Mouse (Mus musculus) lung, embryonic 14.5 days (tissue): ENCODE measurements around the gene Gm49486. TPM values are rescaled to one million over a fixed set of nuclear protein-coding genes. Genes with fewer than 3 reads are reported as not detected.

Source experiments
- ATAC-seq: fragments of 200-750 bp; cut with Nextera tagmentation; 2 replicates; pipeline ENCODE4 v1.8.0; 2017; ENCODE audit warnings: mild to moderate bottlenecking, moderate TSS enrichment, moderate library complexity; ENCODE audit not compliant: insufficient read depth
- DNase-seq: peaks from one replicate; pipeline ENCODE4 v3.0.0-alpha.2; 2015
- H3K27ac ChIP-seq: fragments of 300-500 bp; sonication (generic); 2 replicates; pipeline ENCODE4 v1.5.1; 2014; ENCODE audit warnings: low read depth, mild to moderate bottlenecking, moderate library complexity
- H3K27me3 ChIP-seq: fragments of 300-500 bp; sonication (generic); 2 replicates; pipeline ENCODE4 v1.6.1; 2014; ENCODE audit warnings: low read length, control low read depth; ENCODE audit not compliant: insufficient read depth
- H3K36me3 ChIP-seq: fragments of 300-500 bp; sonication (generic); 2 replicates; pipeline ENCODE4 v1.6.1; 2014; ENCODE audit warnings: control low read depth; ENCODE audit not compliant: insufficient read depth
- H3K4me1 ChIP-seq: fragments of 300-500 bp; sonication (generic); 2 replicates; pipeline ENCODE4 v1.6.1; 2014; ENCODE audit warnings: antibody characterized with exemption, control low read depth; ENCODE audit not compliant: insufficient read depth
- H3K4me2 ChIP-seq: fragments of 300-500 bp; sonication (generic); 2 replicates; pipeline ENCODE4 v1.6.1; 2014; ENCODE audit warnings: mild to moderate bottlenecking
- H3K4me3 ChIP-seq: fragments of 300-500 bp; sonication (generic); 2 replicates; pipeline ENCODE4 v1.5.1; 2014; ENCODE audit warnings: low read depth, low read length
- H3K9ac ChIP-seq: fragments of 300-500 bp; sonication (generic); 2 replicates; pipeline ENCODE4 v1.6.1; 2014
- H3K9me3 ChIP-seq: fragments of 300-500 bp; sonication (generic); 2 replicates; pipeline ENCODE4 v1.6.1; 2016; ENCODE audit warnings: low read depth, low read length, control low read depth
- CTCF ChIP-seq: IDR thresholded peaks from 2 replicates; pipeline ENCODE4 v1.5.1; 2016; ENCODE audit warnings: antibody characterized with exemption, low read depth
- WGBS: fragments of 180-500 bp; shearing (Covaris S2); extraction: QIAGEN DNeasy Blood & Tissue Kit; methylation state at CpG from one replicate; pipeline ENCODE4 v1.1.7; 2014; 5-methylcytosine and 5-hydroxymethylcytosine counted together
- polyA plus RNA-seq: library from polyadenylated mRNA; unstranded; fragments of >200 nt; fragmentation: Nextera tagmentation; extraction: Ambion mirVana; gene quantifications from 2 replicates; pipeline ENCODE4 v1.2.1, GENCODE M21; 2014

Gm49486 gene
- polyA plus RNA-seq, 1 experiment from 2014 or later: 0.53 TPM

GRCm38 (mm10) chr15:79261757-79262156 lies 32.6 kb downstream of the Gm49486 start:
- Histone ChIP-seq H3K27me3 (peaks cover 37% of the 10 kb centered on the region), H3K4me2 (peak overlapping the region; percentile 92), H3K9me3 (no peaks in the 10 kb centered on the region), H3K36me3 (no peaks in the 10 kb centered on the region), H3K4me3 (peak overlapping the region; percentile 60), H3K4me1 (no peaks in the 10 kb centered on the region), H3K9ac (peak overlapping the region; percentile 59), H3K27ac (no peak overlapping the region)
- 0 out of 2 replicates have a peak, but pooled peaks have one; percentile 8 for TF ChIP-seq CTCF
- peak; percentile 54 for ATAC-seq
- peak; percentile 42 for DNase-seq
- 1% methylated on average over 18 of the region's 28 CpGs for WGBS

GRCm38 (mm10) chr15:79262375-79262774 lies 33.2 kb downstream of the Gm49486 start:
- Histone ChIP-seq H3K4me3 (no peak overlapping the region), H3K9ac (no peak overlapping the region), H3K4me2 (peak overlapping the region; percentile 92), H3K9me3 (no peaks in the 10 kb centered on the region), H3K36me3 (no peaks in the 10 kb centered on the region), H3K4me1 (no peaks in the 10 kb centered on the region), H3K27me3 (peaks cover 37% of the 10 kb centered on the region), H3K27ac (no peak overlapping the region)
- 14% methylated on average over 13 of the region's 13 CpGs for WGBS
- DNase-seq: peak; percentile 63
- TF ChIP-seq CTCF: peak; percentile 55
- 0 out of 2 replicates have a peak, but pooled peaks have one; percentile 18 for ATAC-seq

DNA sequence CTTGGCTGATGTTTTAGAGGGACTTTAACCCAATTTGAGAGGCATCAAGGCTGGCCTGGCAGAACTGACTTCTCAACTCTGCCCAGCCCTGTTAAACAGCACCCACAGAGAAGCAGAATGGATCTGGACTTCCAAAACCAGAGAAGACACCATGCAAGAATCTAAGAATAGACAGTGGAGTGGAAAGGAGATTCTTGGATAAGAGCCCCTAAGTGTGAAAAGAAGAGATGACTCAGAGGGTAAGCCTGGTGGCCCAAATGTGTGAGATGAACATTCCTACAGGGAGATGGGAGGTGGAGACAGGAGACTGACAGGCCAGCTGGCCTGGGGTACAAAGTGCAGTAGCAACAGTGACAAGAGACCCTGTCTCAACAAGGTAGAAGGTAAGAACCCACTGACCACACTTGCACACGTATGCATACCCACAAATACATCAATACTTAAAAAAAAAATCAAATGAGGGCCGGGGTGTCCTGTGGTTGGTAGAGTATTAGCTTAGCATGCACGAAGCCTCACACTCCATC lies 33.7 kb downstream of the Gm49486 start:
- Histone ChIP-seq H3K36me3 (no peaks in the 10 kb centered on the region), H3K27ac (no peak overlapping the region), H3K9ac (no peak overlapping the region), H3K4me1 (no peaks in the 10 kb centered on the region), H3K27me3 (peaks cover 37% of the 10 kb centered on the region), H3K4me3 (no peak overlapping the region), H3K9me3 (no peaks in the 10 kb centered on the region), H3K4me2 (no peak overlapping the region; the same call in 1 of the 2 replicates)
- no peak for TF ChIP-seq CTCF
- ATAC-seq (no peak), DNase-seq (no peak)
- WGBS: 82% methylated on average over 3 of the region's 3 CpGs

DNA sequence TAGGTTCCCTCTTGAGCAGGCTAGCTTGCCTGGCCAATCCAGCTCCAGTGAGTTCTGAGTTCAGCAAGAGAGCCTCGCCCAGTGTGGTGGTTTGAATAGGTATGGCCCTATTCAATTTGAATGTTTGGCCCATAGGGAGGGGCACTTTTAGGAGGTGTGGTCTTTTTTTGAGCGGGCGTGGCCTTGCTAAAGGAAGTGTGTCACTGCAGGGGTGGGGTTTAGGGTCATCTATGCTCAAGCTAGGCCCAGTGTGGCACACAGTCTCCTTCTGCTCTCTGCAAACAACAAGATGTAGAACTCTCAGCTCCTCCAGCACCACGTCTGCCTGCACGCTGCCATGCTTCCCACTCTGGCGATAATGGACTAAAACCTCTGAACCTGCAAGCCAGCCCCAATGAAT lies 34.5 kb downstream of the Gm49486 start:
- TF ChIP-seq CTCF: no peak
- ATAC-seq (no peak), DNase-seq (no peak)
- no peak overlapping the region for H3K27ac ChIP-seq
- no peaks in the 10 kb centered on the region for H3K4me1 ChIP-seq
- no peak overlapping the region for H3K4me3 ChIP-seq
- H3K9me3 ChIP-seq: no peaks in the 10 kb centered on the region
- 84% methylated on average over 6 of the region's 6 CpGs for WGBS
- H3K9ac ChIP-seq: no peak overlapping the region
- H3K27me3 ChIP-seq: peaks cover 37% of the 10 kb centered on the region
- H3K4me2 ChIP-seq: no peak overlapping the region
- no peaks in the 10 kb centered on the region for H3K36me3 ChIP-seq

DNA sequence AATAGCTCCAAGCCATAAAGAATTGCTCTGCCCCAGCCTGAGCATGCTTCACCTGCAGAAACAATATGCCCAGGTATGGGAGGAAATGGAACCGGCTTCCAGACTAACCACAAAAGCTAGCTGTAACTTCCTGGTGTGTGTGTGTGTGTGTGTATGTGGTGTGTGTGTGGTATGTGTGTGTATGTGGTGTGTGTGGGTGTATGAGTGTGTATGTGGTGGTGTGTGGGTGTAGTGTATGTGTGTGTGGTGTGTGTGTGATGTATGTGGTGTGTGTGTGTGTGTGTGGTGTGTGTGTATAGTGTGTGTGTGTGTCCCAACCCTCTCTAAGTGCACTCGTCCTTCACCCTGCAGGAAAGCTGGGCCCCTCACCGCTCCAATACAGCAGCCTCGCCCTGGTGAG lies 36.2 kb downstream of the Gm49486 start:
- no peak overlapping the region for H3K27ac ChIP-seq

DNA sequence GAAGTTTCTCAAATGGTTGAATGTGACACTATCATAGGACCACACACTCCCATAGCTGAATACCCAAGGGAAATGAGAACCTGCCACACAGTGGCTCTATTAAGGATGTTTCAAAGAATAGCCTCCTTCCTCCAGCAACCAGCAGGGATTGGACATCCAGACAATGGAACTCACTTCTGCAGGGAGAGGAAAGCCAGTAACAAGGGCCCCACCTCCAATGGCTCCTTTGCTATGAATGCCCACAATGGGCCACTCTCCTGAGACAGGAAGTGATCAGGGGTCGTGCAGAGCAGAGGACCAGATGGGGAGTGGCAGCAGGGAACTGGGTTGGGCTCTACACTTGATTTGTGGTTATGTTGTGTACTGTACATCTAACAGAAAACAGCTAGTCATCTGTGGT lies 39.3 kb downstream of the Gm49486 start:
- DNase-seq: no peak
- Histone ChIP-seq H3K36me3 (no peaks in the 10 kb centered on the region), H3K27ac (no peak overlapping the region), H3K4me2 (no peak overlapping the region), H3K4me3 (no peak overlapping the region), H3K9ac (no peak overlapping the region), H3K9me3 (no peaks in the 10 kb centered on the region), H3K4me1 (no peaks in the 10 kb centered on the region), H3K27me3 (peaks cover 8% of the 10 kb centered on the region; the same call in 1 of the 2 replicates)
- 32% methylated on average over 1 of the region's 1 CpGs for WGBS
- no peak for TF ChIP-seq CTCF
- ATAC-seq: no peak

More for the DNA sequence above, 36.2 kb downstream of the Gm49486 start:
- no peak for TF ChIP-seq CTCF
- ATAC-seq (no peak), DNase-seq (no peak)
- Histone ChIP-seq H3K9me3 (no peaks in the 10 kb centered on the region), H3K27me3 (peaks cover 35% of the 10 kb centered on the region), H3K4me1 (no peaks in the 10 kb centered on the region), H3K4me2 (no peak overlapping the region), H3K4me3 (no peak overlapping the region), H3K36me3 (no peaks in the 10 kb centered on the region), H3K9ac (no peak overlapping the region)
- 51% methylated on average over 4 of the region's 4 CpGs for WGBS

- ATAC-seq: peak; percentile 75; the same call in 1 of the 2 replicates
- peak; percentile 83 for DNase-seq
Measured at GRCm38 (mm10) chr15:79270317-79271123, 41.3 kb downstream of the Gm49486 start.

More at GRCm38 (mm10) chr15:79270317-79271123, 41.3 kb downstream of the Gm49486 start:
- Histone ChIP-seq H3K9me3 (no peaks in the 10 kb centered on the region), H3K4me1 (no peaks in the 10 kb centered on the region), H3K4me2 (peak overlapping the region; percentile 55), H3K36me3 (no peaks in the 10 kb centered on the region), H3K4me3 (peak overlapping the region; percentile 16), H3K27ac (no peak overlapping the region), H3K9ac (no peak overlapping the region; the same call in 1 of the 2 replicates), H3K27me3 (peaks cover 4% of the 10 kb centered on the region; the same call in 1 of the 2 replicates)
- WGBS: 2% methylated on average over 33 of the region's 33 CpGs
- TF ChIP-seq CTCF: peak; percentile 13; the same call in 1 of the 2 replicates
